In the genomic region with DNA sequence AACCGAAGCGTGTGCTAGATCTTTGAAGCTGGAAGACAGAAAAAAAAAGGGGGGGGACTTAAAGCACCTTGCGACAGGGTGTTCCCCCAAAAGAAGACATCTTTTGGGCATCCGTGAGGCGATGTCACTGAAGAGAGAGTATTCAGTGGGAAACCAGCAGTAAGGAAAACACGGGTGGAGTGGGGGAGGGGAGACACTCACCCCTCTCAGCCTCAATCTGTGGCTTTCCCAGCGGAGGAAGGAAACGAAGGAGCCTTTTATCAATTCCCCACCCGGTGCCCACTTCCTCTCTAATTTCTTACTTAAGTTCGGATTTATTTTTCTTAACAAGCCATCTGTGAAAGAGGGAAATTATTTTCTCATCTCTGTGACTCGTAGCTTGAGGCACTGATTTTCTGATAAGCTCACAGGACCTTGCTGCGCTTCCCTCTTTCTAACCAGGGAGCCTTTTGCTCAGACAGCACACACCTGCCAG, we compare ENCODE assay signal across 10 mouse cellular contexts. TPM values are rescaled to one million over a fixed set of nuclear protein-coding genes. Genes with fewer than 3 reads are reported as not detected.
DNase-seq lines count a peak whose midpoint lies in the region; ATAC-seq lines count a peak whose summit lies in the region.
"Had no signal": no experiment of that assay in that cellular context is flagged by ENCODE, and none has a peak within 500 bp of the region (broad histone marks: within the 10 kb centered on the region; RNA-seq: fewer than 3 reads in every experiment).

No protein-coding gene starts in this region.

- H3K4me2 ChIP-seq in neural tube, embryonic 11.5 days (ENCODE audit: low read depth), result peak overlapping the region; percentile 65
- H3K4me2 ChIP-seq in limb, embryonic 12.5 days, result peak overlapping the region; percentile 96

- 23% methylated on average over 12 of the region's 12 CpGs for WGBS in neural tube, embryonic 11.5 days
- WGBS in limb, embryonic 12.5 days, result 23% methylated on average over 12 of the region's 12 CpGs

- H3K4me3 ChIP-seq in neural tube, embryonic 11.5 days (ENCODE audit: low read depth, low read length), result peak overlapping the region; percentile 40
- peak overlapping the region; percentile 49 for H3K4me3 ChIP-seq in limb, embryonic 12.5 days (replicated peaks)

- H3K36me3 ChIP-seq in neural tube, embryonic 11.5 days (ENCODE audit: control insufficient read depth, insufficient read depth, low read length), result no peaks in the 10 kb centered on the region
- no peaks in the 10 kb centered on the region for H3K36me3 ChIP-seq in limb, embryonic 12.5 days

- no peak for ATAC-seq in neural tube, embryonic 11.5 days (ENCODE audit: insufficient read depth, low FRiP score, low TSS enrichment)
- no peak for ATAC-seq in limb, embryonic 12.5 days (ENCODE audit: insufficient number of reproducible peaks, insufficient read depth, low FRiP score, low TSS enrichment, low read depth)
- ATAC-seq: inflammation-experienced regulatory T-cells, adult 6 months had no signal

- H3K9ac ChIP-seq in neural tube, embryonic 11.5 days (ENCODE audit: low read length), result peak overlapping the region; percentile 40; the same call in 1 of the 2 replicates
- H3K9ac ChIP-seq in limb, embryonic 12.5 days (replicated peaks), result no peak overlapping the region

- H3K27me3 ChIP-seq in neural tube, embryonic 11.5 days (ENCODE audit: control insufficient read depth, insufficient read depth, low read length), result peaks cover 31% of the 10 kb centered on the region
- H3K27me3 ChIP-seq in limb, embryonic 12.5 days, result peaks cover 77% of the 10 kb centered on the region

- H3K27ac ChIP-seq in neural tube, embryonic 11.5 days (ENCODE audit: low read depth, low read length), result no peak overlapping the region
- no peak overlapping the region for H3K27ac ChIP-seq in limb, embryonic 12.5 days

- H3K4me1 ChIP-seq in neural tube, embryonic 11.5 days (ENCODE audit: control insufficient read depth, insufficient read depth, low read length), result no peaks in the 10 kb centered on the region
- peaks cover 20% of the 10 kb centered on the region for H3K4me1 ChIP-seq in limb, embryonic 12.5 days (replicated peaks)

- DNase-seq in cerebellum, adult 9-11 months, result peak; percentile 43
- DNase-seq in cerebellum, postnatal 4 days (ENCODE audit: low spot score in 2 of 2), result no peak
- no peak for DNase-seq in neural tube, embryonic 11.5 days (ENCODE audit: low spot score)
- DNase-seq in neural tube, embryonic 10.5 days (ENCODE audit: extremely low spot score, low spot score), result no peak
- DNase-seq in embryo, embryonic 11 days, result no peak
- no peak for DNase-seq in left cerebral cortex, adult 11 months (ENCODE audit: low spot score)
- no peak for DNase-seq in gastrocnemius, postnatal 4 days (ENCODE audit: low spot score in 2 of 2)

- H3K9me3 ChIP-seq in neural tube, embryonic 11.5 days (ENCODE audit: control insufficient read depth, low read length), result no peaks in the 10 kb centered on the region
- peaks cover 3% of the 10 kb centered on the region; the same call in 1 of the 2 replicates for H3K9me3 ChIP-seq in limb, embryonic 12.5 days

RNA-seq across cellular contexts. Expression of gene Adamts18, which starts 0.9 kb away (rescaled TPM):
- polyA plus RNA-seq in neural tube, embryonic 11.5 days (2014; fragmentation: Nextera tagmentation; extraction: Ambion mirVana), result 0.86 and 1.0 TPM in 2 replicates
- polyA plus RNA-seq in limb, embryonic 12.5 days (2016; fragmentation: Nextera tagmentation; extraction: Ambion mirVana), result 5.6 and 6.3 TPM in 2 replicates
- 1 to 10 TPM in 1 of 2 experiments, under 1 TPM in 1; 0.69 to 1.1 TPM for total RNA-seq in gastrocnemius, postnatal 4 days (2021)
- polyA plus RNA-seq: C2C12; inflammation-experienced regulatory T-cells, adult 6 months had no signal
